Mouse (Mus musculus): Measurements from ENCODE around the gene Lmln. TPM values are rescaled to one million over a fixed set of nuclear protein-coding genes. Genes with fewer than 3 reads are reported as not detected.
"Not testable (repeated sequence)": the region's sequence is repeated elsewhere in the genome, so short reads cannot be mapped to it uniquely, and the experiment has no call there.

Lmln gene
- polyA plus RNA-seq, 1 experiment, result 0.02 TPM

DNA sequence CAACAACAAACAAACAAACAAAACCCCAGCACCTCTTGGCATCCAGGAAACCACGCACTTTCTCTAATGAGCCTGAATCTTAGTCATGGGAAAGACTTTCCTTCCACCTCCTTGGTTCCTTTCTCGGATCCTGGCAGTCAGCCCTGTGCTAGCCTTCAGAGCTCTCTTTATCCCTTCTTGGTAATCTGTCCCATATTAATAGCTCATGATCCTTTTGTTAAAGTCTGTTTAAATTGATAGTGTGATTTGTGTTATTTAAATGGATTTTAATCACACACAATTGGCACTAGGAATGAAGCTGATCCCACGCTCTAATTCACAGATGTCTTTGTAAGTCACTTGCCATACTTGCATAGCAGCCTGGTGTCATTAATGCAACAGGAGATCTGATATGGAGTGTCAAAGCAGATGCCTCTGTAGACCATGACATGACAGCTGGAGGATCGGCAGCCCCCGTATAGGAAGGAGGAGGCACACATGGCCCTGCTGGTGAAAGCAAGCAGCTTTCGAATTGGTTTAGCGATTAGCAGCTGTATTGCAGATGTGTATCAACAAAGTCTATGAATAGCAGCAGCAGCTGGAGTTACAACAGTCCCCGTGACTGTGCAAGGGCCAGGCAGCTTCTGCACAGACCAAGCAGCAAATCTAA lies 37.7 kb upstream of the Lmln start:
- H3K4me1 ChIP-seq, result peaks cover 19% of the 10 kb centered on the region
- peaks cover 1% of the 10 kb centered on the region for H3K27me3 ChIP-seq (replicated peaks)
- no peak for TF ChIP-seq FLI1 (IDR thresholded peaks at IDR 0.05; ENCODE audit: low read length)
- no peaks in the 10 kb centered on the region for H3K9me3 ChIP-seq
- no peak overlapping the region for H3K4me3 ChIP-seq (replicated peaks)
- H3K36me3 ChIP-seq (replicated peaks; ENCODE audit: low read length), result peaks cover 6% of the 10 kb centered on the region

DNA sequence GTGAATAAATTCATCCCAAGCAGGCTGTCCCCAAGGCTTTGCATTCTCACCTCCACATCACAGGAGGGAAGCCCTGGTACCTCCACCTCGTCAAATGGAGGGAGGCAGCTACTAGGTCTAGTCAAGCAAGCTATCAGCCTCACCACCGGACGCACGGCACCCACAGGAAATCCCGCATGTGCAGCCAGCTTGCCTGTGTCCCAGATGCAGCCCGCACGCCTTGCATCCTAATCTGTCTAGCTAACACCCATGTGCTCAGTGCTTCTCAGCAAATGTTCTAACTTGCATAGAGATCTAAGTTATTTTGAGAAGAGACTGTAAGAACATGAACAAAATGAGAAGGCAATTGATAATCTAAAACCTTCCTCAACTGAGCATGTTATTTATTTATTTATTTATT lies 36.0 kb upstream of the Lmln start:
- H3K4me1 ChIP-seq, result peaks cover 19% of the 10 kb centered on the region
- no peak for TF ChIP-seq GATA1 (IDR thresholded peaks at IDR 0.05; ENCODE audit: borderline replicate concordance, low read length)
- TF ChIP-seq FLI1 (IDR thresholded peaks at IDR 0.05; ENCODE audit: low read length), result no peak
- peaks cover 9% of the 10 kb centered on the region for H3K36me3 ChIP-seq (replicated peaks; ENCODE audit: low read length)
- peaks cover 1% of the 10 kb centered on the region for H3K27me3 ChIP-seq (replicated peaks)
- peak overlapping the region; percentile 25 for H3K4me3 ChIP-seq (replicated peaks)
- no peaks in the 10 kb centered on the region for H3K9me3 ChIP-seq

DNA sequence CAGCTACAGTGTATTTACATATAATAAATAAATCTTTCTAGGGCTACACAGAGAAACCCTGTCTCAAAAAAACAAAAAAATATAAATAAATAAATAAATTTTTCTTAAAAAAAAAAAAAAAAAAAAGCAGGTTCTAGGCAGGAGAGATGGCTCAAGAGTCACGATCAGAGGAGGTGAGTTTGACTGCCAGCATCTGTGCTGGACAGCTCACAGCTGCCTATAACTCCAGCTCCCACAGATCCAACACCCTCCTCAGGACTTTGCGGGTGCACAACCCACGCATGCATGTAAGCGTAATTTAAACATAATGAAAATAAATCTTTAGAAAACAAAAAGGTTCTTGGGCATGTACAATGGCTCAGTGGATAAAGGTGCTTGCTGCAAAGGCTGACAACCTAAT lies 26.3 kb upstream of the Lmln start:
- Histone ChIP-seq H3K4me1 (peaks cover 56% of the 10 kb centered on the region), H3K27me3 (replicated peaks) (no peaks in the 10 kb centered on the region), H3K9me3 (no peaks in the 10 kb centered on the region), H3K36me3 (replicated peaks; ENCODE audit: low read length) (peaks cover 5% of the 10 kb centered on the region), H3K4me3 (replicated peaks) (no peak overlapping the region)
- no peak for TF ChIP-seq GATA1 (IDR thresholded peaks at IDR 0.05; ENCODE audit: borderline replicate concordance, low read length)
- no peak for TF ChIP-seq FLI1 (IDR thresholded peaks at IDR 0.05; ENCODE audit: low read length)

DNA sequence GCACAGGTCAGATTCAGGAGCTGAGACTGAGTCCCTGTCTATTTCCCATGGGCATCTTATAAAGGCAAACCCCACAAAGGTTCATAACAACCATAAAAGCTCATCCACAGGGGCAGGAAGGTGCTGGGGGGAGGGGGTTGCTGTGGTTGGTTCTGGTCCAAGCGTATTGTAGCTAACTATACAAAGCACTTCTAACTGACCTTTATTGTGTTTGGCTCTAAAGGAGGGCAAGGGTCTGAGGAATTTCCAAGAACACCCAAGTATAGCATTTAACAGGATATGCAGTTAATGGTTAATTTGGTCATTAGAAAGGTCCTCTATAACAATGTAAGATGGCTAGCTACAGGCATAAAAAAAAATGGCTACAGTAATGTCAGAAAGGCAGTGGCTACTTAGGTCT lies 19.6 kb upstream of the Lmln start:
- TF ChIP-seq GATA1 (IDR thresholded peaks at IDR 0.05; ENCODE audit: borderline replicate concordance, low read length) (no peak), FLI1 (IDR thresholded peaks at IDR 0.05; ENCODE audit: low read length) (no peak)
- H3K27me3 ChIP-seq (replicated peaks), result no peaks in the 10 kb centered on the region
- H3K36me3 ChIP-seq (replicated peaks; ENCODE audit: low read length), result peaks cover 5% of the 10 kb centered on the region
- H3K9me3 ChIP-seq, result no peaks in the 10 kb centered on the region
- peaks cover 39% of the 10 kb centered on the region for H3K4me1 ChIP-seq
- no peak overlapping the region for H3K4me3 ChIP-seq (replicated peaks)

DNA sequence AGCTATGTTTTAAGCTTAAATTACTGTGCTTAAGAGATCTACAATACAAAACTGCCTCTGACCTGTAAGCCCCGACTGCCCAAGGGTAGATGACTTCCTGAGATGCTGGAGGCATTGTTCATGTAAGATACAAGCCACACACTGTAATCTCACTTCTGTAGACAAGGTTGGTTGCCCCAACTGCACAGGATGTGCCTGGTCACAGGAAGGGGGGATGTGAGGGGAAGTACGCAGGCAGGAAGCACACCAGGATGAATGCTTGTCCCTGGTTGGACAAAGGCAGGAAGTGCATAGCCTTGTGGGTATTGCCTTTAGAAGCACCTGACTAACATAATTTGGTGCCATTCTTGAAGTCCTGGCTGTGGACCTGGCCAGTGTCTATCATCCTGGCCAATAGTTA lies 19.1 kb upstream of the Lmln start:
- Histone ChIP-seq H3K4me1 (peaks cover 37% of the 10 kb centered on the region), H3K4me3 (replicated peaks) (peak overlapping the region; percentile 83)
- no peak for TF ChIP-seq FLI1 (IDR thresholded peaks at IDR 0.05; ENCODE audit: low read length)
- no peak for TF ChIP-seq GATA1 (IDR thresholded peaks at IDR 0.05; ENCODE audit: borderline replicate concordance, low read length)

DNA sequence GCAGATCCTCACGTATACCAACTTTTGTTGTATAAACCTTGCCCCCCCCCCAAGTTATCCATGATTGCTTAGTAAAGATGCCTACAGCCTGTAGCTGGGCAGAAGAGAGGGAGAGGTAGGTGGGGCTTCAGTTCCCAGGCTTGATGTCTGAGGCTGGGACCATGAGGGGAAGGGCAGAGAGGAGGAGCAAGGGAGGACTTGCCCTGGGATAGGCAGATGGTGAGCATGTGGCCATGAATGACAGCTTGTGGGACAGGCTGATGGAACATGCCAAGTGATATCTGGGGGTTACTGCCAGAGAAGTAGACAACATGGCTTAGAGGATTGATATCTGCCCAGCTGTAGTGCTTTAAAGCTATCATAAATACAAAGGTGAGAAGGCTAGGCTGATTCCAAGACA lies 14.3 kb upstream of the Lmln start:
- H3K9me3 ChIP-seq, result peaks cover 3% of the 10 kb centered on the region; the same call in 1 of the 2 replicates
- H3K4me1 ChIP-seq, result peaks cover 14% of the 10 kb centered on the region
- no peaks in the 10 kb centered on the region for H3K27me3 ChIP-seq (replicated peaks)
- H3K4me3 ChIP-seq (replicated peaks), result no peak overlapping the region
- no peaks in the 10 kb centered on the region for H3K36me3 ChIP-seq (replicated peaks; ENCODE audit: low read length)
- TF ChIP-seq FLI1 (IDR thresholded peaks at IDR 0.05; ENCODE audit: low read length) (no peak), GATA1 (IDR thresholded peaks at IDR 0.05; ENCODE audit: borderline replicate concordance, low read length) (no peak)

More for the DNA sequence above, 19.1 kb upstream of the Lmln start:
- Histone ChIP-seq H3K9me3 (peaks cover under 1% of the 10 kb centered on the region; the same call in 1 of the 2 replicates), H3K27me3 (replicated peaks) (no peaks in the 10 kb centered on the region), H3K36me3 (replicated peaks; ENCODE audit: low read length) (peaks cover 5% of the 10 kb centered on the region)

DNA sequence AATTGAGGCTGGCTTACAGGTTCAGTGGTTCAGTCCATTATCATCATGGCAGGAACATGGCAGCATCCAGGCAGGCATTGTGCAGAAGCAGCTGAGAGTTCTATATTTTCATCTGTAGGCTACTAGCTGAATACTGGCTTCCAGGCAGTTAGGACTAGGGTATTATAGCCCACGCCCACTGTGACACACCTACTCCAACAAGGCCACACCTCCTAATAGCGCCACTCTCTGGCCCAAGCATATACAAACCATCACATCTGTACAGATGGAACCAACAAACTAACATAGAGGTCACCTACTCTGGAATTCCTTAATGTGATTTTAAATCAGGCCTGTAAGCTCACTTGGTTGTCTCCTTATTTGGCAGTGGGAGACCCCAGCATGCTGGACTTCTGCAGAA lies 13.6 kb upstream of the Lmln start:
- Histone ChIP-seq H3K27me3 (replicated peaks) (no peaks in the 10 kb centered on the region), H3K4me3 (replicated peaks) (no peak overlapping the region), H3K9me3 (peaks cover 3% of the 10 kb centered on the region; the same call in 1 of the 2 replicates), H3K36me3 (replicated peaks; ENCODE audit: low read length) (no peaks in the 10 kb centered on the region), H3K4me1 (peaks cover 11% of the 10 kb centered on the region)
- TF ChIP-seq FLI1 (IDR thresholded peaks at IDR 0.05; ENCODE audit: low read length) (no peak), GATA1 (IDR thresholded peaks at IDR 0.05; ENCODE audit: borderline replicate concordance, low read length) (no peak)

DNA sequence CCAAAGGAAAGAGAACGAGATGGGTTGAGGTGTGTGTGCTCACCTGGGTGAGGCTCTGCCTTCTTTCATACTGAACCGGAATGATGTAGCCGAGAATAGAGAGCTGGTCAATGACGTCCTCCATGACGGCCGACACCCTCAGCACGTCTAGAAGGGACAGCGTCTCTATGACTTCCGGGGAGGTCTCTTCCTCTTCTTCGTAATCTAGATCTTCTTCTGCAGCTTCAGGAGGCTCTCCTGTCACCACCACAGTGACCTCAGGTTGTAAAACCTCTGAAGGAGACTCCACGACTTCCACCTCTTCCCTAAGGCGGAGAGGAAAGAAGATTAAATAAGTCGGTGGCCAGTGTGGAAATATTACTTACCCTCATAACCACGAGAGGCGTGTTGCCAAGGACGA lies 12.5 kb upstream of the Lmln start:
- no peak for TF ChIP-seq GATA1 (IDR thresholded peaks at IDR 0.05; ENCODE audit: borderline replicate concordance, low read length)
- peaks cover 3% of the 10 kb centered on the region; the same call in 1 of the 2 replicates for H3K9me3 ChIP-seq
- H3K4me3 ChIP-seq (replicated peaks), result no peak overlapping the region
- H3K27me3 ChIP-seq (replicated peaks), result no peaks in the 10 kb centered on the region
- no peaks in the 10 kb centered on the region for H3K36me3 ChIP-seq (replicated peaks; ENCODE audit: low read length)
- H3K4me1 ChIP-seq, result peaks cover 11% of the 10 kb centered on the region

DNA sequence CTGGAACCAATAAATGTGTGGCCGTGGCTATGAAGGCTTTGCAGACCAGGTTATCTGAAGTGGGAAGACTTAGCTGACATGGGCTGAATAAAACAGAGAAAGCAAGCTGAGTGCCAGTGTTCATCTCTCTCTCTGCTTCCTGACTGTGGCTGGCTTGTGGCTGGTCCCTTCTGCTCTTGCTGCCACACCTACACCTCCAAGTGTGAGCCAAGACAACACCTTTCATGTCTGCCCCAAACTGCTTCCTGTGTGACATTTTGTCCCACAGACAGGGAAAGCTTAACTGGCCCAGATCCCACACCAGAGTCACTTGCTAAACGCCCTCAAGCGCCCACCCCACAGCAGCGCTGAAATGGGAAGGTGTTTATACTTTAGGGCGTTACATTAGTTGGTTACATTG lies 9.2 kb upstream of the Lmln start:
- Histone ChIP-seq H3K27me3 (replicated peaks) (no peaks in the 10 kb centered on the region), H3K9me3 (peaks cover 3% of the 10 kb centered on the region; the same call in 1 of the 2 replicates), H3K4me3 (replicated peaks) (no peak overlapping the region), H3K36me3 (replicated peaks; ENCODE audit: low read length) (peaks cover 7% of the 10 kb centered on the region), H3K4me1 (peaks cover 18% of the 10 kb centered on the region)
- TF ChIP-seq GATA1 (IDR thresholded peaks at IDR 0.05; ENCODE audit: borderline replicate concordance, low read length) (no peak), FLI1 (IDR thresholded peaks at IDR 0.05; ENCODE audit: low read length) (no peak)

DNA sequence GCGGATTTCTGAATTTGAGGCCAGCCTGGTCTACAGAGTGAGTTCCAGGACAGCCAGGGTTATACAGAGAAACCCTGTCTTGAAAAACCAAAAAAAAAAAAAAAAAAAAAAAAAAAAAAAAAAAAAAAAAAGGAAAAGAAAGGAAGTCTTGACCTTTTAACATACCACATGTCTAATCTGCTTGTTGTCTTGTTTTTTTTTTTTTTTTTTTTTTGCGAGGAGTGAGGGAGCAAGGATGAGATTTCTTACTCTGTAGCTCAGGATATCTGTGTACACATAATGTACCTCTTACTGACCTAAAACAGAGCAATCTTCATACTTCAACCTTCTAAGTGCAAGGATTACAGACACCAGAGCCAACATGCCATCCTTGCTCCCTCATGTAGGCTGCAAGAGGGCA lies 7.4 kb upstream of the Lmln start:
- peak overlapping the region; percentile 44 for H3K4me3 ChIP-seq (replicated peaks)
- peaks cover 35% of the 10 kb centered on the region for H3K4me1 ChIP-seq
- peaks cover 25% of the 10 kb centered on the region for H3K36me3 ChIP-seq (replicated peaks; ENCODE audit: low read length)
- not testable (repeated sequence) for H3K27me3 ChIP-seq (replicated peaks); H3K9me3 ChIP-seq

DNA sequence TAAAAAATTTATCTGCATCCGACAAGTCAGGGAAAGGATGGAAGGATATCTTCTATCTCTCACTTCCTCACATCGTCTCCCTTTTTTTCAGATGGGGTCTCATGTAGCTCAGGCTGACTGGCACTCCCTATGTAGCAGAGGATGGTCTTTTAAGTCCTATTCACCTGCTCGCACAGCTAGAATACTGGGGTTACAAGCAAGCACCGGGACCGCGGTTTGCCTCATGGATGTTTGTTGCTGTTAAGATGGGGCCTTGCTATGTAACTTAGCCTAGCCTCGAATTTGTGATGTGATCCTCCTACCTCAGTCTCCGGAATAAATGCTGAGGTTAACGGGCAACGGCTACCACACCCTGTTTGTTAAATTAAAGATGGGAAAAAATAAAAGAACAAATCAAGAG lies 6.7 kb upstream of the Lmln start:
- Histone ChIP-seq H3K27me3 (replicated peaks) (no peaks in the 10 kb centered on the region), H3K36me3 (replicated peaks; ENCODE audit: low read length) (peaks cover 32% of the 10 kb centered on the region), H3K4me1 (peaks cover 40% of the 10 kb centered on the region), H3K9me3 (no peaks in the 10 kb centered on the region), H3K4me3 (replicated peaks) (peak overlapping the region; percentile 97)
- no peak for TF ChIP-seq FLI1 (IDR thresholded peaks at IDR 0.05; ENCODE audit: low read length)
- TF ChIP-seq GATA1 (IDR thresholded peaks at IDR 0.05; ENCODE audit: borderline replicate concordance, low read length), result no peak
